Mouse (Mus musculus) liver, postnatal 0 days (tissue): Measurements from ENCODE around the gene 5730522E02Rik.

Experiments
- CTCF ChIP-seq: sonication (generic); IDR thresholded peaks from 2 replicates; pipeline ENCODE4 v1.5.1; 2016; ENCODE audit warnings: antibody characterized with exemption, low read depth
- EP300 ChIP-seq: IDR thresholded peaks from 2 replicates; pipeline ENCODE4 v1.6.1; 2016; ENCODE audit warnings: antibody characterized with exemption, low read depth, mild to moderate bottlenecking

DNA sequence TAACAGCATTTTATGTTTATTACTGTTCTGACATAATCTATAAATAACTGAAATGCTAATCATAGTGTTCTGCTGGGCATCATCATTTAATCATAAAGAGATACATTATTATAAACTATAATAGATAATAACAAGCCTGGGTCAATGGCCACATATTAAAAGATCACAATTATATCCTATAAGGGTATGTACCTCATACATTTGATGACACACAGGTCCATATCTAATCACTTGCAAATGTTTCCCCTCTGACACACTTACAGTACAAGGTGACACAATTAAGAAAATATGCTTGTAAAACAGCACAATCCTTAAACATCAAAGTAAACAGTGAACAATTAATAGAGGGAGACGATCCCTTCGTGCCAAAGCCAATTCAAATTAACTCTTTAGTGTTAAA lies 308.2 kb downstream of the 5730522E02Rik start:
- TF ChIP-seq EP300: no peak
- no peak for TF ChIP-seq CTCF
